Mouse (Mus musculus): ENCODE results near the gene Ubap1l.

Gene Ubap1l

DNA sequence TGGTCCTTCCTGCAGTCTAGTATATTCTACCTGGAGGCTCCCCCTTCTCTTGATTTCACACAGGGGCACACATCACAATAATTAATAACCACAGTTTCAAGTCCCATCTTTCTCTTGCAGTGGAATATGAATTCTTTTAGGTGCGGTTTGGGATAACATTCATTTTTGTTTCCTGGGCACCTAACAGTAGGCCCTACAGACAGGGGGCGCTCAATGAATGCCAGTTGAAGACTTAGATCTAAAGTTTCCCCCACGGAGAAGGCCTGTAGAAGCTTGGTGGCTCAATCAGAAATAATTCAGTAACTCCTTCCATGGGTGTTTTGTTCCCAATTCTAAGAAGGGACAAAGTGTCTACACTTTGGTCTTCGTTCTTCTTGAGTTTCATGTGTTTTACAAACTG lies 11.6 kb downstream of the Ubap1l start:
- no peak for DNase-seq (ENCODE audit: low read depth, low spot score)

DNA sequence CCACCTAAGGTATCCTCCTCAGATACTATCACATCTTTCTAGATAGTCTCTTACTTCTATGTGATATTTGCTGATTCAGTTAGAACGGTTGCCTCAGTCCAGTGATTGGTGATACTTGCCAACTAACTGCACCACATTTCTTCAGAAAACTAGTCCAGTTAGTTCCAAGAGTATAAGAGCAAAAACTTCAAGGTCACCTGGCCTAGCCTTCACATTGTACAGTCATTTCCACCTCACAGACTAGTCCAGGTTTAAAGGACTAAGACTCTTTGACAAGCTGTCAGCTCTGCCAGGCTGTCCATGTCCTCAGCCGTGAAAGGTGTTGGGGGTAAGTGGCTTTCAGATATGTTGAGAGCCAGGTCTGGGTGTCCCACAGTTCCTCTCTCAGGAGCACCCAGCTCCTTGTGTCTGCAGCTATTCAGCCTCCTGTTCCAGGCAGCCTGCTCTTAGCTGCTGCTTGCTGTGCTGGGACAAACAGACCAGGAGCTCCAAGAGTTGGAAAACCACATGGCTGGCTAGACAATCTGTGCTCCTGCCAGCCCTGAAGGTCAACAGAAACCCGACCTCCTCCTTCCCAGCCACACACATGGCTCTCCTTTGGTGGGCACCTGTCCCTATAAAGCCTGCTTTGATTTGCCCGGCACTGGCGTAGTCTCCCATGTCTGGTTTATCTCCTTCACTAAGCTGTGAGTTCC lies 13.8 kb downstream of the Ubap1l start:
- peak; percentile 87 for DNase-seq (ENCODE audit: low read depth, low spot score)

DNA sequence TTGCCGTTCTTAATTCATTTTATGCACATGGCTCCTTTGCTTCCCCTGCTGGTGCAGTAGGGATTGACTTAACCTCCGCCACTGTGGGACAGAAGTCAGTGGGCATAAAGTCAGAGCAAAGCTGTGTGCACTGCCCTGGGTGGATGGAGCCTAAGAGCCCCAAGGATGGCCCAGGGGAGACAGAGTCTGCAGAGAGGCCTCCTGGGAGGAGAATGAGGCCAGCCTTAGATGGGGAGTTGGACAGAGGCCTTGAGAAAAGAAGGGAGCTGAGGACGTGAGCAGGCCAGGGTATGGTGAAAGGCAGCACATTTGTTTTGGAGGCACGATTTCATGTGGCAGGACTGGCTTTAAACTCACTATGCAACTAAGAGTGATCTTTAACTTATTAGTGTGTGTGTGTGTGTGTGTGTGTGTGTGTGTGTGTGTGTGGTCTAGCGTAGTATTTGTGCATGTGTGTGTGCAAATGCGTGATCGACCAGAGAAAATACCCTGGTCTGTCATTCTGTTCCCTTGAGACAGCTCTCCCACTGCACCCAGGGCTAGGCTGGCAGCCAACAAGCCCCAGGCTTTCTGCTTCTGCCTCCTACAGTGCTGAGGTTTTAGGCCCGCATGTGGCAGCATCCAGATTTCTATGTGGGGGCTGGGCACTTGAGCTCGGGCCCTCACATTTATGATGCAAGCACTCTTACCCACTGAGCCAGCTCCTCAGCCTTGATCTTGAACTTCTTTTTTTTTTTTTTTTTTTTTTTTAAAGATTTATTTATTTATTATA lies 14.5 kb downstream of the Ubap1l start:
- DNase-seq (ENCODE audit: low read depth, low spot score), result no peak

DNA sequence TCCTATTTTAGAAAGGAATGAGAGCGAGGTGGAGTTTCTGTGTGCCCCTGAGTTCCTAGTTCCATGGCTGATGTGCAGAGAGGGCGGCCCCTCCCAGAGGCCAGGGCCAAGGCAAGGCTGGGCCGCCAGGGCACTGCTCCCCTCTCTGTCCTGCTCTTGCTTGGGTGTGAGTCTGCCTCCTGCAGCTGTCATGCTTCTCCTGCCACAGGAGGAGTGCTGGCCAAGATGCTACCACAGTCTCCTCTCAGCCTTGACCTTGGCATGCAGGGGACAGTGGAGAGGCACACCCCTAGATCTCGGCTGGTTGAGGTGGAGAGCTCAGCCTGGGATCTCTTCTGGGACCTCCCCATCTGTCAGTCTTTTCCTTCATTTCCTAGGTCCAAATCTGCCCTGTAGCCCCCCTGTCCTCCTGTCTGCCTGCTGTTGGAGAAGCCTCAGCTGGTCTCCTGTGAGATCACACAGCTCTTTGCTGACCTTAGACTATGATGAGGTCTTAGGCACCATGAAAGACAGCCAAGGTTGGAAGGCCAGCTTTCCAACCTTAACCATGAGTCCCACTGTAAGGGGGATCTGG lies 20.3 kb downstream of the Ubap1l start:
- DNase-seq (ENCODE audit: low read depth, low spot score), result no peak

DNA sequence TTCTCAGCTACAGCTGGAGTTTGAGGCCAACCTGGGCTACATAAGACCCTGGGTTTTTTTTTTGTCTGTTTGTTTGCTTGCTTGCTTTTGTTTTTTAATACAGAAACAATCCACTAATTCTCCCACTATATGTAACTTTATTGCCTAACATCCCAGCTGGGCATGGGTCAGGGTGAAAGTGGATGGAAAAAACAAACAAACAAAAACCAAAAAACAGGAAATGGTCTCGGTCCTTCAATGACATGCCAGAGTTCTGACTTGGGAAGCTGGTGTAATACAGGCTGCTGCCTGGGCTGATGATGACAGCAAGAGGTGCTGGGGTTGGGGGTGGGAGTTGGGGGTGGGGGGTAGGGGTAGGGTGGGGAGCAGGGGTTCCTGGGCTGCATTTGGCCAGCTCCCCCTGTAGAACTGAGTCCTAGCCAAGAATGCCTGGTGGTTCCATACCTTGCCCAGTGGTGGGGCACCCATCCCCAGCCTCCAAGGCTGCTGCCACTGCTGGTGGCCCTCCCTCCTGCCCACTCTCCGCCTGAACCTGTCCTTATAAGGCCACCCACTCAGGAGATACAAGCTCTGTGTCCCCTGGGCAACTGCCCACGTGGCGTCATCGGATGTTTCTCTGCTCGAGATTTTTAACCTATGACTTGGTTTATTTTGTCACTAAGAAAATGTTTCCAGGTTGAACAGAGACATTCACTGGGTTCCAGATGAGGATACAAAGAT lies 21.4 kb downstream of the Ubap1l start:
- DNase-seq (ENCODE audit: low read depth, low spot score), result no peak

DNA sequence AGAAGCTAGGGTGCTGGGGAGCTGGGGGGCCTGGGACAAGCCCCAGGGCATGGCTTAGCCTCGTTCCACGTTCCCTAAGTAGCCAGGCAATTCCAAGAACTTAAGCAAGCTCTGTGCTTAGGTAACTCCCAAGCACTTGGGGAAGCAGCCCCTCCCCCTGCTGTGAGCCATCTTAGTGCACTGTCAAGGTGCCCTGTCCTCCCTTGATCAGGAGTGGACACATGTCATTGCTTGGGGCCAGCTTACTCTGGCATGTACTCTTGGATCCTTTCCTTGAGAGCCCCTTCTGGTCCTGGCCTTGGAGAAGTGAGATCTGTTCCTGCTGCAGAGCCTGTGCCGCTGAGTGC lies 21.9 kb downstream of the Ubap1l start:
- peak; percentile 64 for DNase-seq (ENCODE audit: low read depth, low spot score)

DNA sequence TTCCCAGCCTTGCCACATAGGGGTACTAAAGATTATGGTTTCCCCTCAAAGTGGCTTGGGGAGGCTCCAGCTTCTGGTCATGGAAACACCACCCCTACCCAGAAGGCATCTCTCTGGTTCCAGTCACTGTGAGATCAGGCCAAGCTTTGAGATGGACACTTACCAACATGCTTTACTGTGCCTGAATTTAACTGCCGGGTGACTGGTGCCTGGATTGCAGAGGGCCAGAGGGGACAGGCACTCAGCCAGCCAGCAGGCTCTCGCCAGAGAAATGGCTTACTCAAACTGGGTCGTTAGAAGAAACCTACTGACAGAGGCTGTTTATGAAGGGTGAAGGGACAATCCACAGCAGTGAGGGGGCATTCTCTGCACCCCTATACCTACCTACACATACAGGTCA lies 23.4 kb downstream of the Ubap1l start:
- DNase-seq (ENCODE audit: low read depth, low spot score), result peak; percentile 66

DNA sequence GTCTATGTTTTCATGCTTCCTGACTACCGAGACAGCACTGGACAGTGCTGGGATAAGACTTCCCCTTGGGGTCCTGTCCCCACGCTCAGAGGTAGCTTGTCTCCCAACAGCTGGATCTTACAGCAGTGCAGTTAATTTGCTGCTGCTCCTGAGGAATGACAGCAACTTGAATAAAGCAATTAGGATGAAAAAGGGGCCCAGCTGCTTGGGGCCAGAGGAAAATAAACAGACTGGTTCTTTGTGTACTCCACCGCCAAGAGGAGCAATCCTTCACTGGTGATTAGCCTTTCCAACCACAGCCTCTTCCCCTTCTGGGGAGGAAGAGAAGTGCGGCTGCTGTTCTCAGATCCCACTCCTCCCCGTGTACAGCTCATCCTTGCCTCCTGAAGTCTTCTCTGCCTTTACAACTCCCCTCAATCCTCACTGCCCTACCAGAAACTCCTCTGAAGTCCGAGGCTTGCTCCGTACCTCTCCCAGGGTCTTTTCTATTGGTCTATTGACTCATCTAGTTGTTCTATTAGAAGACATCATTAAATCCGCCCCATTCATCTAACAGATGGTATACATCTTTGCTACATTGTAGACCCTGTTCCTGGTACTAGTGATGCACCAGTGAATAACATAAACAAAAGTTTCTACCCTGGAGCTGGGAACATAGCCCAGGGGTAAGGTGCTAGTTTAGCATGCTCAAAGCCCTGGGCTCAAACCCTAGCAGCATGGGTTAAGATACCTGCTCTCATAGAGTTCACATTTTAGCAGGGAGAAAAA lies 25.7 kb downstream of the Ubap1l start:
- DNase-seq (ENCODE audit: low read depth, low spot score), result no peak

DNA sequence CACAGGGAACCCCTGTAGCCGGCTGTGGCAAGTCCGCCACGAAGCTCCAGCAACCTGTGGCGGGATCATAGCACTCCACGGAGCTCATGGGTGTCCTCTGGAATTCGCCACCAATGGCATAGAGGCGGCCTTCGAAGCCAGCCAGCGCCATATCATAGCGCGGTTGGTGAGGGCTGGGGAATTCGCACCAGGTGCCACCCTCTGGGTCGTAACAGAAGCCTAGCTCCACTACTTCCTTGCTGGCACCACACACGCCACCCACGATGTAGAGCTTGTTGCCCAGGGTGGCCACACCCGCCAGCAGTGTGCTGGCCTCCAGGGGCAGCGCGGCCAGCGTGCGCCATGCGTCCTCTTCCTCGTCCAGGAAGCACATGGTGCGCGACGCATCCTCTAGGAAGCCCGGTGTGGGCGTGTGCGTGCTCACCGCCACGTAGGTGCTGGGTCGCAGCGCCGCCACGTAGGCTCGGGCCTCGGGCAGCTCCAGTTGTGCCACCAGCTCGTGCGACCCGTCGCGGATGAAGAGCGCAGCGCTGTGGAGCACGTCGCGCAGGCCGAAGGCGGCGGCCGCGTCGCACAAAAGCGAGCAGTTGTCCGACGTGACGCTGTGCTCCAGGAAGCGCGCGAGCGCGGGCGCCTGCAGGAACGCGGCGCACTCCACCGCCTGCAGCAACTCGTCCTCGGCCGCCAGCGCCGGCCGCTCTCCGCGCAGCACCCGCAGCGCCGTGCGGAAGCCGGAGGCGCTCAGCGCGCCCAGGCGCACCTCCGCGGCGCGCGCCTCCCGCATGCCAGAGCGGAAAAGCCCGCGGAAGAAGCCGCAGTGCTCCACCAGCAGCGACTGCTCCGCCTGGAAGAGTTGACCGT lies 30.1 kb downstream of the Ubap1l start:
- no peak for DNase-seq (ENCODE audit: low read depth, low spot score)

DNA sequence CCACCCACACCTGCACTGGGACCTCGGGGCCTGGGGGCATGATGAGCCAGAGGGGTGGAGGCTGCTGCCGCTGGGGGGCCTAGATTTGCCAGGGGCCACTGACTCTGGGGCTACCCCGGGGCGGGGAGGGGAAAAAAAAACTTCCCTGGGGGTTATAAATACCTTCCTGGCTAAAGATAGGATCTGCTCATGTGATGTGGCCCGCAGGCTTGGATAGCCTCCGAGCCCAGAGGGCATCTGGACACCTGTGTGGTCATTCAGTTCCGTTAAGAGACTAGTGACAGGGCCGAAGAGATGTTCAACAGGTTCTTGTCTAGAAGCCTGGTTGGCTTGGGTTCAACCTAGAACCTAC lies 30.7 kb downstream of the Ubap1l start, which contains the start of gene Kbtbd13:
TSS of gene Kbtbd13 (minus strand) at position 40 of the 352 bp plus-strand sequence.
- DNase-seq (ENCODE audit: low read depth, low spot score), result peak; percentile 88

DNA sequence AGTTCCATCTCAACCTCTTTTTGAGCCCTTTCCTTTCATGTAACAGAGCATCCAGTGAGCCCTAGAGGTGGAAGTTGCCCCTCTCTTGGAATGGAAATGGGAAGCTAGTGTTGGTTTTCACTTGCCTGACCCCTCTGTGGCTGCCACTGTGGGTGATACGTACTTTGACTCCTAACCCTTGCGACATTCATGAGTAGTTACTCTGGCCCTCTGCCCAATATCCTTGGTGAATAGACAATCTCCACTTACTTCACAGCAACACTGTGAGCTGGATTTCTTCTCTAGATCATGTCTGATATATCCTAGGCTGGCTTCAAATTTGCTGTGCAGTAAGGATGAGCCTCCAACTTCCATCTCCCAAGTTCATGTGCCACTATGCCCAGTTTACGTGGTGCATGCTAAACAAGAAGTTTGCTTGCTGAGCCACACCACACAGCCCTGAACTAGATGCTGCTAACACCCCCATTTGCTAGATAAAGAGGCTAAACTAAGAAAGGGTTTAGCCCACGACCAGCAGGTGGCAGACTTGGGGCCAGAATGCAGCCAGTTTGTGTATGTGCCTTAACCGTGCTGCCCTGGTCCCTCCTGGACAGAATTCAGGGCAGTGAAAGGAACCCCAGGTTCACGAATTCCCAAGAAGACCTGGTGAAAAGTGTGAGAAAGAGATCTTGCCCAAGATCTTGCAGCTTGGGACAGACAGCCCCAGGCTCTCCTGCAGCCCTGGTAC lies 32.0 kb downstream of the Ubap1l start:
- no peak for DNase-seq (ENCODE audit: low read depth, low spot score)

DNA sequence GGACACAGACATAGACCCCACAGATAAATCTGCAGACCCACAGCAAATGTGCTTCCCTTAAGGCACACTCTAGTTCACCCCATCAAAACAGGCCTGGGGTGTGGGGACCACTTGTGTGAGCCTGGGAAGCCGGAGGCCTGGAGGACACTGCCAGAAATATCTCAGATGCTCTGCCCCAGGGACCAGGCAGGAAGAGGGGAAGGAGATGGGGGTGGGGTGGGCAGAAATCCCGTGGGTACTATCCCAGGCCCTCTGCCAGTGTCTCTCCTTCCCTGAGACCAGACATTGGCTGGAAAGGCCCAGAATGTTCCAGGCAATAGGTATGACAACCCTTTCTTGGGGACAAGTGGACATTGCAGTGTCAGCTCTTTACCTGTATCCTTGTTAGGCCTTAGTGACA lies 32.8 kb downstream of the Ubap1l start:
- no peak for DNase-seq (ENCODE audit: low read depth, low spot score)

DNA sequence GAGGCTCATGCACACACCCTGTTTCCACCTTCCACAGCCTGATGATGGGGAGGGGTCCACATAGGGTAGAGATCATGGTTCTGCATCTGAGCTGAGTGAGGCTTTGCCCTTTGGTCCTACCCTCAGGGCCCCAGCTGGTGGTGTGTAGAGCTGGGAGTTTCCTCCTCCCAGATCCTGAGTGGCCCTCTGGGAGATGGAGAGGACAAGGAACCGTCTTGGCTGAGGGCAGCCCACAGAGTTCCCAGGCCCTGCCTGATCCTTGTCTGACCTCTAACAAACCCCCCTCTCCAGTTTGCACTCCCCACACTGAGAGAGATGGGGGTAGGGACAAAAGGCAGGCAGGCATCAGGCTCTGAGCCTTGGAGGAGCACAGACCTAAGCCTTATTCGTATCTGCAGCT lies 33.5 kb downstream of the Ubap1l start:
- DNase-seq (ENCODE audit: low read depth, low spot score), result no peak

DNA sequence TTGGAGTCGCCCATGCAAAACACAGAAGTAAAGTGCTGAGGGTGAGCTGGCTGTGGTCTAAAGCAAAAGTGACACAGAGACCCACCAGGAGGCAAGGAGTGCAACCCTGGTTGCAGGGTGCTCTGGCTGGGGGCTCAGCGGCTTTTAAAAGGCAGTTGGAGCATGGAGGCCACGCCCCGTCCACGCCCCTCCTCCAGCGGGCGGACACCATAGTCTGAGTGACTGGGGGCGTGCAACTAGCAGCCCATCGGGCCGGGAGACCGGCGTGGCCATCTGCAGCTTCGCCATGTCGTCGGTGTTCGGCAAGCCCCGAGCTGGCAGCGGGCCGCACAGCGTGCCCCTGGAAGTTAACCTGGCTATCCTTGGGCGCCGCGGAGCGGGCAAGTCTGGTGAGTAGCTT lies 37.4 kb downstream of the Ubap1l start, which contains the start of gene Rasl12:
TSS of gene Rasl12 (plus strand) at position 228 of the 400 bp plus-strand sequence.
- no peak for DNase-seq (ENCODE audit: low read depth, low spot score)

DNA sequence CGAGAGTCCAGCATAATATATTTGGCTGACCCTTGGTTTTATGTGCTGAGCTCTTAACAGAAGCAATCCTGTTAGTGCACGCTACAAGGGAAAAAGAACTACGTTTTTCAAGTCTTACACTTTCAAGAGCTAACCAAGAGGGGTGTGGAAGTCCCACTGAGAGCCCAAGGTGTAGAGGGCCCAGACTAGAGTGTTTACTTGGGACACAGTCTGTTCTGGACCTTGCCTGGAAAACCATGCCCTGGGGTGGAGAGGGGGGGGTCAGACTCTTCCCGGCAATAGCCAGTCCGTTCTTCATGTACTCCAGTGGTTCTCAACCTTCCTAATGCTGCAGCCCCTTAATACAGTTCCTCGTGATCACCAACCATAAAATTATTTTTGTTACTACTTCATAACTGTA lies 39.1 kb downstream of the Ubap1l start:
- DNase-seq (ENCODE audit: low read depth, low spot score), result no peak

DNA sequence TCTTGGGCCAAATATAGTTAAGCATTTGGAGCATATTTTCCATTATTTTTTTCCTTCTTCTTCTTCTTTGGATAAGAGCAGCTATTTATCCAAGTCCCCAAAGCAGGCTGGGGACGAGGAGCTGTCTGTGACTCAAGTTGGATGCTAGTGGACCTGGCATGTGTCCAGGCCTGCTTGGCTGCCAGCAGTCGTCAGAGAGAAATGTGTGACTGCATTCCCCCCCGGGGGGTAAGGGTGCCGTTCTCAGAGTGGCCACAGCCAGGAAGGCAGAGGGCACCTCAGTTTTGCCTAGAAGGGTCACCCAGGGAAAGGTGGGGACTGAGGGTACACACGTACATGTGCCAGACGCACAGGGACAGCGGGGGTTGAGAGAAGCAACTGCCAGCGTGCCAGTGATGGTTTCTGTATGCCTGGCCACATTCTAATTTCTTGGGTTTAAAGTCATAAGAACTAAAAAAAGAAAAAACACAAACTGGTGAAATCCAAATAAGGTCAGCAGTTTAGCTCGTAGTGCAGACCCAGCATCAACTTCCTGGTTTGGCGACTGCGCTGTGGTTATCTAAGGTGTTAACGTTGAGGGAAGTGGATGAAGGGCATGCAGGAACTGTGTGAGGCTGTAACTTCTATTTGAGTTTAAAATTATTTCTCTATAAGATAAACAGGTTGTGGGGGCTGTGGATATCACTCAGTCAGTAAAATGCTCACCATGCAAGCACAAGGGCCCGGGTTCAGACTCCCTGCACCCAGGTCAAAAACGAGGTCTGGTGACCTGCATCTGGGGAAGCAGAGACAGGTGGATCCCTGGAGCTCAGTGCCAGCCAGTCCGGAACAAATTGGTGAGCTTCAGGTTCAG lies 43.7 kb downstream of the Ubap1l start:
- peak; percentile 89 for DNase-seq (ENCODE audit: low read depth, low spot score)

DNA sequence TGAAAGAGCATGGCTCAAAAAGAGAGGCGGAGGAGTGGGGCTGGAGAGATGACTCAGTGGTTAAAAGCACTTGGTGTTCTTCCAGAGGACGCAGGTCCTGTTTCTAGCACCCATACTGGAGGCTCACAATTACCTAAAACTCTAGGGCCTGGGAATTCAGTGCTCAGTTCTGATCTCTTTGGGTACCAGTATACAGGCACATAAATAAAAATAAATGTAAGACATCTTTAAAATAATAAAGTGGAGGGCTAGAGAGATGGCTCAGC lies 44.3 kb downstream of the Ubap1l start:
- DNase-seq (ENCODE audit: low read depth, low spot score), result no peak

DNA sequence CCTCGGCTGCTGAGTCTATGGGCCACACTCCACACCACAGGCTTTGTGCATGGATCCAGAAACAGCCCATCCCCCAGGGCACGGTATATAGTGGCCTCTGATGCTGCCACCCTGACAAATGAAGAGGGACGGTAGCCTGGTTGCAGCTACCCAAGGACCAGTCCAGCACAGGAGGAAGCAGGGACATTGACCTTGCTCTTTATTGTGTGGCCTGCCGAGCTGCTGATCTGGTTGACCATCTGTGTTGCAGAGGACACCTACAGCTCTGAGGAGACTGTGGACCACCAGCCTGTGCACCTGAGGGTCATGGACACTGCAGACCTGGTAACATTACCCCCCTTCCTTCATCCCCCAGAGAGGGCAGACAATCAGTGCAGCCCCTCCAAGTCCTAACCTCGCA lies 46.5 kb downstream of the Ubap1l start:
- DNase-seq (ENCODE audit: low read depth, low spot score), result no peak

DNA sequence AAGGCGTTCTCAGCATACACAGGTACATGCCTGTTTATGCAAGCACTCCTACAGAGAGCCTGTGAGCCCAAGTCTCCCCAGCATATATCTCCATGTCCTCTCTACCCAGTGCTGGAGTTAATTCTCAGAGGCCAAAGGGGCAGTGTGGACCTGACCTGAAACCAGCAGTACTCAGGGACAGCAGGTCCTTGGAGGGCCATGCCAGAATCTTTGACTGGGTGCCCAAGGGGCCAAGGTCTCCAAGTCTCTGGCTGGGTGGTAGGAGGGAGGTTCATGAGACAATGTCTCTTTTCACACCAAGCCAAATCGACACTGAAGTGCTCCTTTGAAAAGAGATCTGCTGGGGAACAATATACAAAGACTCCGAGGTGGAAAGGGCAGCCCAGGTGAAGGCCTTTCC lies 47.0 kb downstream of the Ubap1l start:
- no peak for DNase-seq (ENCODE audit: low read depth, low spot score)
